Mouse (Mus musculus): ENCODE measurements around the gene Usp35.

Usp35 gene

DNA sequence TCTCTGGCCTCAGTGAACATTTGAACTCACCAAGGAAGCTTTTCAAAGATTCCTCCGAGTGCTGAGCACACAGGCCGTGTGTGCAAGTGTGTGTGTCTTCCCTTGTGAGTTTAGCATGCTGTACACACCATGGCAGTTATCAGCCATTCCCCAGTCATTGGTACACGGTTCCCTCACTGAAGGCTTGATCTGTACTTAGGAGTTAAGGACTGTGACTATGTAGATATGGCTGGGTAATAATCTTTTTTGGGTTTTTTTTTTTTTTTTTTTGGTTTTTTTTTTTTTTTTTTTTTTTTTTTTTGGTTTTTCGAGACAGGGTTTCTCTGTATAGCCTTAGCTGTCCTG lies 15.0 kb upstream of the Usp35 start:
- DNase-seq (ENCODE audit: low read depth, low spot score) = no peak

DNA sequence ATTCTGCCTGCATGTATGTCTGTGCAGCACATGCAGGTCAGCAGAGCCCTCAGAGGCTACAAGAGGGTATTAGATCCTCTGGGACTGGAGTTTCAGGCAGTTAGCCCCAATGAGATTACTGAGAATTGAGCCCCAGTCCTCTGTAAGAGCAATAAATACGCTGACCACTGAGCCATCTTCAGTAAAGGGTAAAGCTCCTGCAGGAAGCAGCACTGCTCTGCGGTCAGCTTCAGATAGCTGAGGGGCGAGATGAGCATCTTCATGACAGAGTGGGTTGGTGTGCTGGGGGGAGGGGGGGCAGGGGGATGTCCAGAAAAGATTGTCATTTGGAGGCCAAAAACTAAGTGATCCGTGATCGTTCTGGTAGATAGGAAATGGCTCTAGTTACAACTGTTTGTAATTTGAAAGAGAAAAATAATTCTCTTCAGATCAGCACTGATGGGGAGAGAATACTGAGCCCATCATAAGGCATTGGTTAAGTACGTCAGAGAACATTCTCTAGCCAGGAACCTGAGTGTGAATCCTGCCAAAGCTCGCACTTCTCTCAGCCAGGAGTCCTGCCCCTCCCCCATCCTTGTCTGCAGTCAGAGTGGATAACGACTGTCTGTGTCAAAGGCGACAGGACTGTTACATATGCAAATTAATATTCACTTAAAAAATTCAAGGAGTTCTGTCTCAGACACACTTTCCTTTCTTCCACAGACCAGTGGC lies 14.4 kb upstream of the Usp35 start:
- no peak for DNase-seq (ENCODE audit: low read depth, low spot score)

DNA sequence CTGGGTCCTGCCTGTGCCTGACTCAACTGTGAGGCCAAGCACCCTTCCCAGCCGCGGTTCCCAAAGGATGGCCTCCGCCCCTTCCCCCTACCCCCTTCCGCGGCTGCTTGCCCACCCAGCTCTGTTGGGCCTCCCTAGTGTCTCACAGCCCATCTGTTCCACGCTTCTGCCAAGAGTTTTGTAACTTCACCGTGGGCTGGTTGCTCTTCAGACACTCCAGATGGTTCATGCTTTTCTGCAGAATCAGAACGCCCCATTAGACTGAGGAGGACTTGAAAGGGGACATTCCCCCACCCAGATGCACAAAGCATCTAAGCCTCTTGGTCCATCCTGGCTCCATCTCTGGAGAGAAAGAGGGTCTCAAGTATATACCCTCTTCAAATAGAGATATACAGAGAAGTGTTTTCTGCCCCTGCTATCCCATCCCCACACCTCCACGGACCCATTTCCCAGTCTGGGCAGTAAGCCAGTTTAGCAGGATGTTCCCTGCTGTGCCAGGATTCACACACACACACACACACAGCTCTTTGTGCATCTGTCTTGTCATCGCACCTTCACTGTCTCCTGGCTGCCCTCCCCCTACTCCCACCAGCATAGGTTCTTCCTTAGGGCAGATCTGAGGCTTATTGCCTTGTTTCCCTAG lies 13.5 kb upstream of the Usp35 start:
- DNase-seq (ENCODE audit: low read depth, low spot score) = no peak

DNA sequence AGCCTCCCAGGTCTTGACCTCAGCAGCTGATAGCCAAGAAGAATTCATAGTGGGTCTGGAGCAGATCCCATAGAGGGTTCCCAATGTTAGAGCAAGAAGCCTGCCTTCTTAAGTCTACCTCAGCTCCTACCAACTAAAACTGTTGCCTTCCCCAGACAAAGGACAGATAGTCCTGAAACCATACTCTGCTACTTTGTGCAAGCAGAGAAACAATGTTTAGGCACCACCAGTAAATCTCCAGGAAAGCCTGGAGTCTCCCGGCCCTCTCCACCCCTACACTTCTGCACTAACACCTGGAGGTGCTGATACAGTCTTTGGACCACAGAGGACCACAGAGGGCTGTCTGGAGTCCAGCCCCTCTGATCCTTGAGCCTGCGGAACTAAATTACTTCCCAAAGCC lies 12.8 kb upstream of the Usp35 start:
- no peak for DNase-seq (ENCODE audit: low read depth, low spot score)

DNA sequence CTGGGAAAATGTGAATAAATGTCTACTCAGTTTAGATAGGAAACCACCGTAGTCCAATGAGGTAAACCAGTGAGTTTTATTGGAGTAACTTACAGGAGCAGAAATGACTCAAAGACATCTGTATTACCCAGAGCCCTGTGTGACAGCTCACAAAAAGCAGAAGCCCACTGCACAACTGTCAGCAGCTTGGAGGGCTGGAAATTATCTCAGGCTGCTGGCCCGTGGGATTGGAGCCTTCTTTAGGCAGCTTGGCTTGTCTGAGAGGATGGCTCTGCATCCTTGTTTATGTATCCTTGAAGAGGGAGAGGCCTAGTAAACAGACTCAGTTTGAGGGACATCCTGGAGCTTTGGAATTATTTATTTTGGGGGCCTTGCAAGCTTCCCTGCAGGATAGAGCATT lies 11.1 kb upstream of the Usp35 start:
- no peak for DNase-seq (ENCODE audit: low read depth, low spot score)

DNA sequence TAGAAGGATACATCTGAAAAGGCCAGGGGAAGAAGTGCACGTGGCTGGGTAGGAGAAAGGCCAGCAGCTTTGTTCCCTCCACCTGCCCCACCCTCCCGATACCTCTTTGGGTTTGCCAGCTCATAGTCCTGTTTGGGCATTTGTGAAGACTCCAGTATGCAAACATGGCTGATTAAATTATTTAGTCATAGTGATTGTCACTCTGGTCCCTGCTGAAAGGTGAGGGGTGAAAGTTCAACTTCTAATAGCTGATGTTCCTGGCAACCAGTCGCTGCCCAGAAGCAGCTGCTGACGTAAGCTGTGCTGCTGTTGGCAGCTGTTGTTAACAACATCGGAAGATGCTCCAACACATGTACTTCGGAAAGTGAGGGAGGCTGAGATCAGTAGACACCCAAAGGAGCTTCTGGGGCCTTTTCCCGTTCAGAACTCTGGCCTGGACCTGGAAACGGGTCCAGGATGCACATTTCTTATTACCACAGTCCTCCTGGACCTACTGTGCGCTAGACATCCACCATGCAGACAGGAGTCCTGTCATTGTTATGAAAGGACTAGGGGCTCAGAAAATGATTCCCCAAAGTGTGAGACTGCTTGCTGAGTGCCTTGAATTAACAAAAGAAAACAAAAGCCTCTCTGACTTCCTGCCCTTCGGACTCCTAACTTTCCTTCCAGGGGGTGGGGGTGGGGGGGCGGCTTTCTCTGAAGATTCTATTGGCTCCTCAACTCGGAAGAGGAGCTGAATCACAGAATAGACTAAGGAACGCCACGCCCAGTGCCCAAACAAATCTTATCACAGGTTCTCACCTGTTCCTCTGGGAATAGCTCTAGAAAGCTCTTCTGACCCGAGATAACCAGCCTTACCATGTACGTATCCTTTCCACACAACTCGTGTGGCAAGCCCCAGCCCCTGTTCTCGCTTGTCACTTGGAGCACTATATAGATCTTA lies 9.4 kb upstream of the Usp35 start:
- no peak for DNase-seq (ENCODE audit: low read depth, low spot score)

DNA sequence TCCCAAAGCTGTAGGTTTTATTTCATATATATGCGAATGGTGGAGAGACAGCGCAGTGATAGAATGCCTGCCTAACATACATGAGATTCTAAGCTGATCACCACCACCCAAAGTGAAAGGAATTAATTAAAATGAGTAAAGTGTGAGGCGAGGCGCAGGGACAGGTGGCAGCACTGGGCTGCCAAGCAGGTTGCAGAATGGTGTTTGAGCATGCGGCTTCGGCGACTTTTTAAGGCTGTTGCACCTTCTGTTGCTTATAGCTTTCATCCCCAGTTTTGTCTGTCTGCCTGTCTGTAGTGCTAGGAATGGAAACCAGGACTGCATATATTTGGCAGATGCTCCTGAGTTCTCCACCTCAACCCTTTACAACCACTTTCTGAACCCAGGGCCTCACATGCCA lies 7.8 kb upstream of the Usp35 start:
- DNase-seq (ENCODE audit: low read depth, low spot score) = no peak

DNA sequence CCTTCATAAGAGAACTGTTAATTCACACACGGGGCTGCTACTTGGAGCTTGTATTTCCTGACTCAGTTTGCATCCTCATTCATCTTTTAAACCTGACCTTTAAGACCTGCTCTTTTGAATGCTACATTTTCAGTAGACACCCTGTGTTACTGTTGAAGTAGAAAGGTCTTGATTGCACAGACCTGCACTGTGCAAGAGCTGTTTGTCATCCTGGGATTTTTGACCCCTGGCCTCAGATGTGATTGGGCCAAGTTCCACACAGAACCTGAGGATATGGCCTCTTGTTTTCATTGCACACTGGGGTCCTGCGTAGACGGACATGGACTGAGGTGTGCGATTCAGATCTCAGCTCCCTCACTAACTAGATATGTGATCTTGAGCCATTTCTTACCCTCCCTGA lies 6.8 kb upstream of the Usp35 start:
- no peak for DNase-seq (ENCODE audit: low read depth, low spot score)

DNA sequence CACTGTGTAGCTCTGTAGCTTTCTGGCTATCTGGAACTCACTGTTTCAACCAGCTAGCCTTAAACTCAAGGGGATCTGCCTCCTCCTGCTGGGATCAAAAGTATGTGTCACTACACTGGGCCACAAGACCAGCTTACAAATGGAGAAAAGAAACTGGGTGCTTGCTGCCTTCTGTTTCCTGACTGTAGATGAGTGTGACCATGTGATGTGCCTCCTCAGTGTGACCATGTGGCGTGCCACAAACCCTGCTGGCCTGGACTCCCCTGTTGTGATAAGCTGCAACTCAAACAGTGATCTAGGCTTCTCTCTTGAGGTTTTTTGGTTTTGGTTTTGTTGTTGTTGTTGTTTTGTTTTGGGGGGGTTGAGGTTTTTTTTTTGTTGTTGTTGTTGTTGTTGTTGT lies 4.9 kb upstream of the Usp35 start:
- no peak for DNase-seq (ENCODE audit: low read depth, low spot score)

DNA sequence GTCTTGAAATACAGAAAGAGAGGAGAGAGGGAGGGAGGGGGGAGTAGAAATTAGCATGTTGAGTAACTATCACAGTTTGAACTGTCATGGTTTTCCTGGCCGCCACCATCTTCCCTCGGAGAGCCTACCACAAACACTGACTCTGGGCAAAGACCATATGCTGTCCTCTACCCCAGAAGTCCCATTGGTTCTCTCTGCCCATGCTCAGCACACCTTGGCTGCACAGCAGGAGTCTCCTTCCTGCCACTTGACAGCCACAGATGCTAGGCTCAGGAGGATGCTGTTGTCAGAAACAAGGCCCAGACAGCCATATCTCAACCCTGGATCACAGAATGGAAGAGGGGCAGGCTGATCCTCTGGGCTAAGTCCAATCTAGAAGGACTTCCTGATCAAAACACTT lies 2.6 kb upstream of the Usp35 start:
- DNase-seq (ENCODE audit: low read depth, low spot score) = no peak

DNA sequence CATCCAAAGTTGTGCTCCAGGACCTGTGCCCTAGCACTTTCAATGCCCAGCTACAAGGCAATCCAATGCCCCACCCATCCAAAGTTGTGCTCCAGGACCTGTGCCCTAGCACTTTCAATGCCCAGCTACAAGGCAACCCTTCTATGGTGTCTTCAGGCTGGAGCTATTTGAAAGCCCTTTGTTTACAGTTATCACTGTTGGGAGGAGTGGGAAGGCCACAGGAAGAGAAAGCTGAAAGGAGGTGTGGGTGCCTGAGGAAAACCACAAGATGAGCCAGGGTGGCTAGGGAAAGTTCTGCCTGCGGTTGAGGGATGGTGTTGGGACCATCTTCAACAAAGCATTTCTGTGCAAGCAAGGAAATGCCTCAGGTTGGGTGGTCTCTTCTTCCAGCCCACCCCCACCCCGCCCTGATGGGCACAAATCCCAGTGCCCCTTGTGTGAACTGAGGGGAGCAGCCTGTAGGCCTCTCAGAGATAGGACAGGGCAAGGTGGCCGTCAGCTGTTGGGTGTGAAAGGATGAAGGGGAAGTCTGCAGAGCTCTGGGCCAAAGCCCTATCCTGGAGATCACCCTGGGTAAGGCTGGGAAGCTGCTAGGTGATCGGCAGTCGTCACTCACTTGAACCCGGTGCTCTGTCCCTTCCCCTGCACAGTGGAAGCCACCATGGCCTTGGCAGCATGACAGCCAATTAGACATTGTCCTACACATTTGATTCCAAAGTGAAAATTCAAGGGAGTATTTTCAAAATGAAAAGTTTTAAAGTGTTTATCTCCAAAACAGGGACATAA lies 1.5 kb upstream of the Usp35 start:
- no peak for DNase-seq (ENCODE audit: low read depth, low spot score)

DNA sequence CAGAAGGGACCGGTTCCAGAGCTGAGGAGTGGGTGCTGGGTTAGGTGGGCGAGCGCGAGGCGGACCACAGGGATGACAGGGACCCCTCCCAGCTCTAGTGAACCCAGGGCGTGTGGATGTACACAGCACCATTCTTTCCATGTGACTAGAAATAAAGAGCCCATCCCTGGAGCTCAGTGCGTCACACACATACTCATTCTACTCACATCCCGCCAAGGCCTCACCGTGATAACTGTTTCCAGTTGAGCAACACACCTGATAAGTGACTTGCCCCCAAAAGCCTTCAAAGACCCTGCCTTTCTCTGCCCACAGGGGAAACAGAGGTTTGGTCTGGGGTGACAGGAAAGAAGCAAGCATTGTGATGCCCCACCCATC lies 834 bp upstream of the Usp35 start:
- no peak for DNase-seq (ENCODE audit: low read depth, low spot score)

DNA sequence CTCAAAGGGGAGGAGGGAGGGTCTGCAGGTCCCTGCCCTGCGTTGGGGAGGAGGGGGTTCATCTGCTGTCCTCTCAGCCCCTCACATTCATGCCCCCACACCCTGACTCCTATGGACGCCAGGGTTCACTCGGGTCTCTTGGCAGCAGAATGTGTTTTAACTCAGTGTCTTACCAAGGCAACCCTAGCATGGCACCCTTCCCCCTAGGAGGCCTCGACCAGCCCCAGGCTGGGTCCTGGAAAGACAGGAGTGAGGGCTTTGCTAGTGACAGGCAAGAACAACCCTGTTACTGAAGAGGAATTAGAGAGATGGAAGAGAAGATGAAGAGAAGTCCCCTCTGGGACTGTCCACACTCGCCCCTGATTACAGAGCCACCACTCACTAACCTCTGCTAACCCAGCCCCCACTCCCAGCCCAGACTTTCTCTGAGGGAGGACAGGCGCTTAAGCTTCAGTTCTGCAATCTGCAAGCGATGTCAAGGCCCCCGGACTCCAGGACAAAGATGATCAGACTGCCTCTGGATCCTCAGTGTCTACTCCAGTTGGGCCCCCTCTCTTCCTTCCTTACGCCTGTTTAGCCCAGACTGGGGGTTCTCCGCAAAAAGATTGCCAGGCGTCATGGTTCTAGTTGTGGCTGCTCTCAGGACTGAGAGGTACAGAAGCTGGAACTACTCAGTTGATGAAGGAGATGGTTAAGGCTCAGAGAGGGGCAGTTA lies 732 bp downstream of the Usp35 start:
- no peak for DNase-seq (ENCODE audit: low read depth, low spot score)

DNA sequence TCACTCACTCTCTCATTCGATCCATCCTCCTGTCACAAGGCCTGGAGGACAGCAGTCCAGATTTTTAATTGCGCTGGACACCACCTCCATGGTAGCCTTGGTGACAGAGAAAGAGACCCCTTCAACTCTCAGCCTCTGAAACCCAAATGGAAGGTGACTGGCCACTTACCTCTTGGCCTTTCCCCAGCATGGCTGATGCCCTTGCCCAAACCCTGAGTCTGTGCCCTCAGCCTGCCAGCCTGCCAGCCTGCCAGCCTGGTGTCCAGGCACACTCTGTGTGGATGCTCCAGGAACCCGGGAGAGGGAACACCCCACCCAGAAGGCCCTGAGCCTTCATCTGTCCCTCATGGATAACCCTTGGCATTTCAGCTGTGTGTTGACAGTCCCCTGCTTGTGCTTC lies 2.1 kb downstream of the Usp35 start:
- DNase-seq (ENCODE audit: low read depth, low spot score) = no peak

DNA sequence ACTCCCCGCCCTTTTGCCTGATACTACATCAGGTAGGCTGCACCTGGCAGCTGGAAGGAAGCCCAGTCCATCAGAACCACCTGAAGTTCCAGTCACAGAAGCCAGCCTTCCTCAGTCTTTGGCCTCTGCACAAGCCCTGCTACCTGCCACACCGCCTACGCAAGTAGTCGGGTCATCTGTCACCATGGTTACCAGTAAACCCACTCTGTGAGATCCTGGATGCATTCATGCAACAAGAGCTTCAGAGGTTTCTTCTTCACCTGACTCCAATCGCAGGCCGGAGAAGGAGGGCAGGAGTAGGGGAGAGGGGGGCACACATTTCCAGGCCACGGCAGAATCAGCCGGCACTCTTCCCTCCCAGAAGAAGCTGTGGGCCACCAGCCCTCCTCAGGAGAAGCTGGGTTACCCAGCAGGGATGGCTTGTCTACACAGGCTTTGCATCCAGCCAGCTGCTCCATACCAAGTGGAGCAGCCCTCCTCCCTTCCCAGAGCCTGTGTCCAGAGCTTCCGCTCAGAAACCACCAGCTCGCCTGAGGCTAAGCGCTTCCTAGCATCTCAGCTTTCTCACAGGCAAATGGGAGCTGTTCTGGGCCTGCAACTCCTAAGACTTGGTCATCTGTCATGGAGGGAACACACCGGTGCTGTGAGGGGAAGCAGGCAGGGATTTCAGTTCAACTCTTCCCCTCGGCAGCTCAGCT lies 2.8 kb downstream of the Usp35 start:
- no peak for DNase-seq (ENCODE audit: low read depth, low spot score)

DNA sequence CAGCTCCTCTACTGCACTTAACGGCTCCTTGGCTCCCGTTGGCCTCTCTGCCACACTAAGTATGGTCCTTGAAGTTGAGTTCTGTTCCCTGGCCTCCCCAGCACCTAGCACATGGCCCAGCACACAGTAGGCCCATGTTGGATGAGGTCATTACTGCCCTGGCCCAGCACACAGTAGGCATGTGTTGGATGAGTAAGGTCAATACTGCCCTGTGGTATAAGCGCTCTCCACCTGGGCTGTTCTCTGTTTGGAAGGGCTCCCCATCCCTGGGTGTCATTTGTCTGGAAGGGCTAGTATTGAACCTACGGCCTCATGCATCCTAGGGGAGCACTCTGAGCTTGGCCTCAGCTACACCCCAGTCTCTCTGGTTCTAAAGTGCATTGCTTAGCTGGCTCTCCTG lies 4.4 kb downstream of the Usp35 start:
- DNase-seq (ENCODE audit: low read depth, low spot score) = no peak

DNA sequence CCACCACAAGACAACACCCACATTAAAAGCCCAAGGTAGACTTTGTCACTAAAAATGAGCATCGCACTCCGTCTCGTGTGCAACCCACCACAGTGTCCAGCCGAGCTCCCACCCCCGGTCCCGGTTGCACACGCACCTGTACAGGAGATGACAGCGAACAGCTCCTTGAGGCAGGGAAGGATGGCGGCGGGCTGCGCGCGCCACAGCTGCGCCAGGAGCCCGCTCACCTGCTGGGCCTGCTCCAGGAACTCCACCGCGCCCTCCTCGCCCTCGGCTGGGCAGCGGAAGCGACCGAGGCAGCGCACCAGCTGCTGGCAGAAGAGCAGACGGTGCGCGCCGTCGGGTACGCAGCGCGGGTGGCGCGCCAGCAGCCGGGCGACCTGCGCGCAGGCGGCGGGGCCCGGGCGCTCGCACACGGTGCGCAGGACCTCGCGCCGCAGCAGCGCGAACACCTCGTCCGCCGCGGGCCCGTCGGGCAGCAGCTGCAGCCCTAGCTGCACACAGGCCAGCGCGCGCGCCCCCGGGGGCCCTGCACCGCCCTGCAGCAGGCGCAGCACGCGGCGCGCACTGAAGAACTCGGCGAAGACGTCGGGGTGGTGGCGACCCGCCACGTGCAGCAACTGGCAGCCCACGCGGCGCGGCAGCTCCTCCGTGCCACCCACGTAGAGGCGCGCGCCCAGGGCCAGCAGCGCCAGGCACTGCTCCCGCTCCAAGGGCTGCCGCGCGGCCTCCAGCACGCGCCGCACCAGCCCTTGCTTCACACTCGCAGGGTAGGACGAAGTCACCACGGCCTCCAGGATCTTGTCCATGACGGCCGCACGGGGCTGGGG lies 6.4 kb downstream of the Usp35 start:
- DNase-seq (ENCODE audit: low read depth, low spot score) = peak; percentile 40

DNA sequence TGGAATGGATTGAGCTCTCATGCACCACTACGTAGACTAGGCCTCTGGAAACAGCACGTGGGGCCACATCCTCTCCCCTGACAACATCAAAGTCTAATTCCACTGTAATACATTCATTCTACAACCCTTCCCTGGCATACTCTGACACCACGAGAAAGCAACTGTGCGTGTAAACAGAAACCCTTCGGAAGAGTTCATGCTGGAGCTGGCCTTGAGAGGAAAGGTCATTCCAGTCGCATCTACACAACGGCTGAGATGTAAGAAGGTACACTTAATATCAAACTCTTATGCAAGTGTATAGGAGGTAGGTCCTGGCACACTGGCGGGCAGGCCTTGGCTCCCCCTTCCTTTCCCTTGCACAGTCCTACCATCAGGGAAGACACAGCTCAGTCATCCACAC lies 7.5 kb downstream of the Usp35 start:
- DNase-seq (ENCODE audit: low read depth, low spot score) = no peak

DNA sequence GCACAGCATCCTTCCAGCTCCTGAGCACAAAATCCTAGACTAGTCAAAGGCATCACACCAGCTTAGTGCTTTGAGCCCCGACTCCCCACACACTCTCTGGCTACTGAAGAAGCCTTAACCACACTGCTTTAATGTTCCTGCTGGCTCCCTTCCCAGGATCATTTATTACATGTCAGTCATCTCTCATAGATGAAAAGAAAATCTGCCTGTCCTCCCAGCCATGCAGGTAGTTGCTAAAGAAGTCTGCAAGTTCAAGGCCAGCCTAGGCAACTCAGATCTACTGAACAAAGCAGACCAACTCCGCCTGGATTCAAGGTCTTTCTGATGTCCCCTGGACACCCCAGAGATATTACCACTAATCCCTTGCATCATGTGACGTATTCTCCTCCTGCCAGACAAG lies 14.1 kb downstream of the Usp35 start:
- no peak for DNase-seq (ENCODE audit: low read depth, low spot score)

DNA sequence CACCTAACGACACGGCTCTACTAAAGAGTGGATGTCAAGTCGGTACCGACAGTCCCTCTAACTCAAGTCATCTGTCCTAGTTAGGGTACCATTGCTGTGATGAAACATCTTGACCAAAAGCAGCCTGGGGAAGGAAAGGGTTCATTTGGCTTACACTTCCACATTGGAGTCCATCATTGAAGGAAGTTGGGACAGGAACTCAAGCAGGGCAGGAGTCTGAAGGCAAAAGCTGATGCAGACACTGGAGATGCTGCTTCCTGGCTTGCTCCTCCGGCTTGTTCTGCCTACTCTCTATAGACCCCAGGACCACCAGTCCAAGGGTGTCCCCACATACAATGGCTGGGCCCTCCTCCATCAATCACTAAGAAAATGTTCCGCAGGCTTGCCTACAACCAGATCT lies 16.2 kb downstream of the Usp35 start:
- DNase-seq (ENCODE audit: low read depth, low spot score) = no peak
